Mouse (Mus musculus) retina, postnatal 1 day (tissue): ENCODE measurements around the gene Mrpl53.

Experiments used
- DNase-seq: peaks from one replicate; pipeline ENCODE4 v3.0.0-alpha.2; 2012

Gene Mrpl53

DNA sequence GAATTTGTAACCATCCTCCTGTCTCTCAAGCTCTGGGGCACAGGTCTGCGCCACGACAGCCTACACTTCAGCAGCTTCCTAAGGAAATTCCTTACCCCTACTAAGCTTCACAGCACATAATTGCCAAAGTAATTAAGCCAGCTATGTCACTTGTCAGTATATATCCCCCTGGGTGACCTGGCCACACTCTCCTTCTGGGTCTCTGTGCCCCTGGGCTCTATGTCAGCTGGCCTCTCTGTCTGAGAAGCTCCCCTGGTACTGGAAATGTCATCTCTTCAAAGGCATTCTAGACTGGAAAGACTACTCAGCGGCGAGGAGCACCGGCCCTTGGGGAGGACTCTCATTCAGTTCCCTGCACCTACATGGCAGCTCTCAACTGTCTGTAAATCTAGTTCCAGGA, 14.1 kb downstream of the Mrpl53 start:
- no peak for DNase-seq

DNA sequence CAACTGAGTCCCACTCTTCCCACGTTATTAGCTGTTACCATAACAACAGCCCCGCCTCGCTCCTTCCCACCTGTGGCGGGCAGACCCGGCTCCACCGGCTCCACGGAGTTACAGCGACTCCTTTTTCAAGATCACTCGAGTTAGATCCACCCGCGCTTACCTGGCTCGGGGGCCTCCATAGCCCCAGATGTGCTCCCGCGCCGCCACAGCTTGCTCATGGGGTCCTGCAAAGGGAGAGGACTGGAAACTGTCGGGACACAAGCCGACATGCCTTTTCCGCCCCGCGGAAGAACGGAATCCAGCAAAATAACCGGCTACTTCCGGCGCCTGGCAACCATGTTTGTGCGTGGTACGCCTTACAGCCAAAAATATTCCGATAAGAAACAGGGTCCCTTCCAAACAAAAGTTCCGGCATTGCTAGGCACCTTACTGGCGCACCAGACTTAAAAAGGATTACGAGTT, 16.0 kb downstream of the Mrpl53 start:
- peak; percentile 98 for DNase-seq

GRCm38 (mm10) chr6:83125331-83125730, 16.5 kb downstream of the Mrpl53 start, which contains the start of gene Ino80b:
Gene Ino80b (minus strand): TSS chr6:83125431.
- no peak for DNase-seq

- no peak for DNase-seq
Observed at GRCm38 (mm10) chr6:83127419-83127818, 18.6 kb downstream of the Mrpl53 start.

- DNase-seq = no peak
Observed at GRCm38 (mm10) chr6:83131469-83132034, 22.7 kb downstream of the Mrpl53 start.

DNA sequence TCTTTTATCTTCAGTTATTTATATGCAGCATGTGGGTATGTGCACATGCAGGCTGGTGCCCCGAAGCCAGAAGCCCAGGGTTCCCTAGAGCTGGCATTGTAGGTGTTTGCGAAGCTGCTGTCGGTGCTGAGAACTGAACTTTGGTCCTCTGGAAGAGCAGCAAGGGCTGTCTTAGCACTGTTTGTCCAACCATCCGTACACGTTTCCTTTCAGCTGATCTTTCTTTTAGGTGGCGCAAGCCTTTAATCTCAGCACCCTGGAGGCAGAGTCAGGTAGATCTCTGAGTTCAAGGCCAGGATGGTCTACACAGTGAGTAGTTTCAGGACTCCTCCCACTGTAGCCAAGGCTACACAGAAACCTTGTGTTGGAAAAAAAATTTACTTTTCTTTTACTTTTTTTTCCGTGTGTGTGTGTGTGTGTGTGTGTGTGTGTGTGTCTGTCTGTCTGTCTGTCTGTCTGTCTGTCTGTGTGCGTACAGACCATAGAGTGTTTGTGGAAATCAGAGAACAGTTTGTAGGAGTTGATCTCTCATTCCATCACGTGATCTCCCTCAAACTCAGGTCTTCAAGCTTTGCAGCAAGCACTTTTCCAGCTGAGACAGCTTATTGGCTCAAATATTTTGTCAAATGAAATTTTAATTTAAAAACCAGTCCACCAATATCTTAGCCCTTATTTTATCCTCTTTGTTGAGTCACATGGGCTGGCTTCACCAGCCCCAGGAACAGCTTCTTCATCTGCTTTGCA, 23.5 kb downstream of the Mrpl53 start:
- no peak for DNase-seq

- no peak for DNase-seq
Observed at GRCm38 (mm10) chr6:83134226-83134625, 25.4 kb downstream of the Mrpl53 start.

DNA sequence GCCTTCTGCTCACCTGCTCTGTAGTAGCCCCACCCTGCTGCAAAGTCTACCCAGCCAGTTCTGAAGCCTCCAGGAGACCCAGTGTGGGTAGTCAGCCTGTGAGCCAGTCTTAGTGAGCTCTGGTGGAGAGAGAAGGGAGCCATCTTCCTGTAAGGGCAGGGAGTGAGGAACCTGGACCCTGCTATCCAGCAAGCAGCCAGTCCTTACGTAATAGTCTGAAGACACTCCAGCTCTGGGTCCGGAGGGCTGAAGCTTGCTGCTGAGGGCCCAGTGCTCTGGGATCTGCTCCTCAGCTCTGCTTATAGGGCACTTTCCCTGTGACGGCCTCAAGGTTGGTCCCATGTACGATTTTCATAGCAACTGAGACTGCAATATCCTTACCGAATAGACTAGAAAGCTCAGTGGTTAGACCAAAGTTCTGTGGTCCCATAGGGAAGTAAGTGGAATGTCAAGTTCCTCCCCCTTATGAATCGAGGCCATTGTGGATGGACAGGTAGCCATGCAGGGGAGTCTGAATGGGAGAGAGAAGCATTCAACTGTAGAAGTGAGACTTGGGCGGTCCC, 26.2 kb downstream of the Mrpl53 start, which contains the start of gene Rtkn:
Rtkn (plus strand) TSS at position 513 of the 563 bp plus-strand sequence.
- no peak for DNase-seq

GRCm38 (mm10) chr6:83135571-83136161, 26.8 kb downstream of the Mrpl53 start:
- DNase-seq = no peak

DNA sequence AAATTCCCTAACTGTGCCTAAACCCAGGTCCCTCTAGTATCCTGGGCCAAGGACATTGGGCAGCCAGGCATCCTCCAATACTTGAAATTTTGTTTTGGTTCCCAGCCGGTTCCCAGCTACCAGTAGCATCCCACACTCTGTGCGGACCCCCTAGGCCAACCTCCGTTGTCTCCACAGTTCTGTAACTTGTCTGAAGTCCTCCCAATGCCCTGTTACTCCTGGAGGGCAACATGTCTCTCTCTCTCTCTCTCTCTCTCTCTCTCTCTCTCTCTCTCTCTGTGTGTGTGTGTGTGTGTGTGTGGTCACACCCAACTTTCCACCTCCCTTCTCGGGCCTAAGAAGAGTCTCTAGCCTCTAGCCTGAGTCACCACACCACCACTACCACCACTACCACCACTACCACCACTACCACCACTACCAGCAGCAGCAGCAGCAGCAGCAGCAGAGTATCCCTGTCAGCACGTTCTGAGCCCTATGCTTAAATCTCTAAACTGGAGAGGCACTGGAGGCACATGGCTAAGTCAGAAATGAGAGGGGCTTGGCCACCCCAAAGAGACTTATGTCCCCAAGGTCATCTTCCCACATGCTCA, 27.5 kb downstream of the Mrpl53 start:
- DNase-seq = no peak

- peak; percentile 83 for DNase-seq
Observed at GRCm38 (mm10) chr6:83136881-83137575, 28.2 kb downstream of the Mrpl53 start.

GRCm38 (mm10) chr6:83137576-83137950, 28.7 kb downstream of the Mrpl53 start:
- DNase-seq = peak; percentile 87

- peak; percentile 81 for DNase-seq
Observed at GRCm38 (mm10) chr6:83138056-83138455, 29.2 kb downstream of the Mrpl53 start.

GRCm38 (mm10) chr6:83140044-83140443, 31.2 kb downstream of the Mrpl53 start:
- no peak for DNase-seq

DNA sequence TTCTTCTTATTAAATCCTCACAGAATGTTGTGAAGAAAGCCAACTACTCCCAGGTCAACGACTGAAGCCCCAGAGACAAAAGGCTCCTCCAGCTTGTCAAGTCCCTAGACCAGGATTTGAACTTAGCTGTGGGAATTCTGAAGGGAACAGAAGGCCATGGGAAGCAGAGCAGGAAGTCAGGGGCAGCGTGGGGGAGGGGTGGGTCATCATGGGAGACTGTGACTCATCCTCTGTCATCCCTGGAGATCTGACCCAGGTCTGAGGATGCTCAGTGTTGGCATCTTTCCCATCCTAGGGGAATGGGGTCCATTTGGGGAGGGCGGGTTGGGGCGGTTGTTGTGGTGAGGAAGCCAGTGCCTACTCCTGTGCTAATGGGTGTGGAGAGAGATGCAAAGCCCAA, 32.8 kb downstream of the Mrpl53 start:
- DNase-seq = peak; percentile 44

DNA sequence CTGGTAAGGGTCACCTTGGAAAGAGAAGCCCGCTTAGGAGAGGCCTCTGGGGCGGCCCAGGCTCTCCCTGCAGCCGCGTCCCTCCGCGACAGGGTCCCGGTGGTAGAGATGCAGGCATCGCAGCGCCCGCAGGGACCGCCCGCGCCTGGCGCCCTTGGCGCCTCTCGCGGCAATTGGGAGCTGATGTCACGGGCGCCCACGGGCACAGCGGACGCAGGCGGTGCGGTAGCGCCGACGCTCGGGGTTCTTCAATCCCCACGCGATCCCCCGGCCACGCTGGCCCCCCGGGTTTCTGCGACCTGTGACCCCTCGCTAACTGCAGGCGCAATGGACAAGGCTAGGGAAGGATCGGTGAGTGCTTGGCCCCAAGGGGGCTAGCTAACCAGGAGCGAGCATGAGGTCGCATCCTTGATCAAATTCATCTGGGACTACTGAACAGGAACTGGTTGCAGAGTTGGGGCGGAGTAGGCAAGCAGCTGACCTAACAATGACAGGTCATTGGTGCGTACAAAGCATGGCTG, 33.4 kb downstream of the Mrpl53 start:
- DNase-seq = peak; percentile 56

DNA sequence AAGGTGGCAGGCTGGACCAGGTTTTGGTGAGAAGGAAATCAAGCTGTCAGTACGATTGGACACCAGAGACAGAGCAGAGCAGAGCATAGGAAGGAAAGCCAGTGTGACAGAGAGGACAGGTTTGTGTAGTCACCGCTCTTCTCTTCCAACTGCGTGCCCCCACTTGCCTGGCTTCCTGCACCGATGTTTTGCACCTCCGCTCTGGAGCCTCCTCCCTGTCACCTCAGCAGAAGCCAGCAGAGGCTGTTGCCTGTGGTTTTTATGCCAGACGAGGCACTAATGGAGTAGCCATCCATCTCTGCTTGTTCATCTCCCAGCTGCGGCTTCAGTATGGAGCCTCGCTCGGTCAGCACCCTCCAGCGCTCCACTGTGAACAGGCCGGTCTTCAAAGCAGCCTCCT, 34.0 kb downstream of the Mrpl53 start:
- DNase-seq = no peak

DNA sequence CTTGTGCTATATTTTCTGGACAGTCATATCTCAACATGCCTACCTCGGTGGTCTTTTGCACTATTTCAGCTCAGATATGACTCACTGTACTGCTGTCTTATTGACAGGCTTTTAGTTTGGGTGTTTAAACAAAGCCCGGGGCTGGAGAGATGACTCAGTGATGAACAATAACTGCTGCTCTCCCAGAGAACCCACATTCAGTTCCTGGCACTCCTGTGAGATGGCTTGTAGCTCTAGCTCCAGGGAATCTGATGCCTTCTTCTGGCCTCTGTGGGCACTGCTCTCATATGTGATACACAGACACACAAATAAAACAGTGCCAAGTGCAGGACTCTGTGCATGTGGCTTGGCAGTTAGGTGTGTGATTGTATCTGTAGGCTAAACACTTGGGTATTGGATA, 36.4 kb downstream of the Mrpl53 start:
- DNase-seq = no peak

- no peak for DNase-seq
Observed at GRCm38 (mm10) chr6:83145805-83146204, 37.0 kb downstream of the Mrpl53 start.

DNA sequence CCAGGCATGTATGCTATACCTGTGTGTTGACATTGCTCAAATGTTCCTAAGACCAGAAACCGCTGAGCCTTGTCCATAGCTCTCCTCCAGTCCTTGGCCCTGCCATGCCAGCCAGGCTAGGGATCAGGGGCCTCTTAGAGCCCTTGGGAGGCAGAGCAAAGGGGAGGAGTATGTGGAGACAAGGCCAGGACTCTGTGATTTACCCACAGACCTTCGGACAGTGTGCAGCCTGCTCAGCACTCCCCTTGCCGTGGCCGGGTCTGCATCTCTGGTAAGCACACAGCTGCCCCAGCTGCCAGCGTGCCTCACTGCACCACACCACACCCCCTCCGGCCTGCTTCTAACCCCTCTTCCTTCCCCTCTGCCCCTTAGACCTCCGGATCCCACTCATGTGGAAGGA, 38.4 kb downstream of the Mrpl53 start:
- DNase-seq = no peak

DNA sequence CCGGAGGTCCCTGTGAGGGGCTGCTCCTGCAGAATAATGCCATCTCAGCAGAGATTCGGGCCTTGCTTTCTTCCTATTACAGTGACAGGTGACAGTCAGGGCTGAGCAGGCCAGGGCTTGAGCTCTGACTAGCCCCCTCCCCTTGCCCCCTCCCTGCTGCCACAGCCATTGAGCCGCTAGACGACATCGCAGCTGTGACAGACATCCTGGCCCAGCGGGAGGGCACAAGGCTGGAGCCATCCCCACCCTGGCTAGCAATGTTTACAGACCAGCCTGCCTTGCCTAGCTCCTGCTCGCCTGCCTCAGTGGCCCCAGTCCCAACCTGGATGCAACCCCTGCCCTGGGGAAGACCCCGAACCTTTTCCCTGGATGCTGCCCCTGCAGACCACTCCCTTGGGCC, 42.9 kb downstream of the Mrpl53 start:
- peak; percentile 35 for DNase-seq

GRCm38 (mm10) chr6:83153038-83153437, 44.2 kb downstream of the Mrpl53 start:
- DNase-seq = no peak

GRCm38 (mm10) chr6:83153485-83153884, 44.6 kb downstream of the Mrpl53 start:
- DNase-seq = no peak
